Mouse (Mus musculus) testis, adult 2 months (tissue): Measurements from ENCODE around the gene Galns. TPM values are rescaled to one million over a fixed set of nuclear protein-coding genes. Genes with fewer than 3 reads are reported as not detected.

ENCODE experiments used
- H3K27ac ChIP-seq: fragments of 200-500 bp; 2 replicates; pipeline ENCODE4 v1.5.1; 2012; ENCODE audit warnings: low read depth, low read length; ENCODE audit not compliant: control insufficient read depth, insufficient read depth
- H3K27me3 ChIP-seq: fragments of 200-500 bp; 2 replicates; pipeline ENCODE4 v1.6.1; 2012; ENCODE audit warnings: mild to moderate bottlenecking, low read length, moderate library complexity; ENCODE audit not compliant: control insufficient read depth, insufficient read depth
- H3K36me3 ChIP-seq: fragments of 200-500 bp; 2 replicates; pipeline ENCODE4 v1.6.1; 2012; ENCODE audit warnings: mild to moderate bottlenecking, low read length; ENCODE audit not compliant: control insufficient read depth, insufficient read depth
- H3K4me1 ChIP-seq: fragments of 200-500 bp; 2 replicates; pipeline ENCODE4 v1.6.1; 2012; ENCODE audit warnings: low read length; ENCODE audit not compliant: control insufficient read depth, insufficient read depth
- H3K4me3 ChIP-seq: fragments of 200-500 bp; 2 replicates; pipeline ENCODE4 v1.5.1; 2012; ENCODE audit warnings: low read depth, mild to moderate bottlenecking, low read length, moderate library complexity, mixed read lengths; ENCODE audit not compliant: control insufficient read depth
- CTCF ChIP-seq: fragments of 200-500 bp; IDR thresholded peaks from 2 replicates; pipeline ENCODE4 v1.5.1; 2012; ENCODE audit warnings: low read depth, mild to moderate bottlenecking, inconsistent platforms, low read length, moderate library complexity; ENCODE audit not compliant: control insufficient read depth, insufficient read depth, insufficient replicate concordance
- POLR2A ChIP-seq: fragments of 200-500 bp; IDR thresholded peaks from 2 replicates; pipeline ENCODE4 v1.6.1; 2012; ENCODE audit warnings: low read depth, mild to moderate bottlenecking, inconsistent platforms, low read length, moderate library complexity; ENCODE audit not compliant: control insufficient read depth
- polyA plus RNA-seq: library from polyadenylated mRNA; depleted of rRNA; stranded (reverse); fragments of >200 nt; gene quantifications from 2 replicates; pipeline ENCODE4 v1.2.3, GENCODE M21; 2012

The Galns gene
- polyA plus RNA-seq, 1 experiment = 5.9 TPM

DNA sequence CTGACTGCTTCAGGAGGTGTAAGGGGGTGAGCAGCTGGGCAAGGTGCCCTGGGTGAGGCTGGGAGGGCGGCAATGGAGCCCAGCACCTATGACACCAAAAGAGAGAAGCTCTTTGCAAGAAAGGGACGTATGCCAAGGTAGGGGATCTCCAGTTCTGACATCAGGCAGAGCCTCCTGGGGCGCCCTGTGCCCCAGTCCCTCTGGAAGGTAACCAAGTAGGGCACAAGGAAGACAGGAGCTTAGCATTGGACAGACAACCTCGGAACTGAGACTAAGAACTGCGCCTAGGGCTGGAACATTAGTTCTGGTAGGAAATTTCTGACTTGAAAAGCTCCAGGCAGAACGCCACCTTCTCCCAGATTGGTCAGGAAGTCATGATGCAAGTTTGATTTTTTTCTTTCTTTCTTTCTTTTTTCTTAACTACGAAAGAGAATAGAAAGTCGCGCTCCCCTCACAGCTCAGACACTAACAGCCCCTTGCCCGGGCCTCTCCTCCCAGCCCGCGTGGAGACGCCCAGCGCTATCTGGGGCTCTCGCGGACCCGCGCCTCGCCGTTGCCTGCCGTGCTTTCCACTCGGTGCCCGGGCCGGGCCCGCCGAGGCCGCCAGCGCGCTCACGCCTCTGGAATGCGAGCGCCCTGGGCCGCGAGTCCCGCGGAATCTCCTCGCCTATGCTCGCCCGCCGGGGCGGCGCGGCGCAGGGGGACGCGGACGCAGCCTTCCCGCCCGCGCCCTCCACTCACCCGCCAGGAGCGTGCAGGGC is 60.8 kb downstream of the Galns start:
- peak overlapping the region; percentile 72 for H3K4me3 ChIP-seq
- no peak overlapping the region for H3K27ac ChIP-seq
- no peaks in the 10 kb centered on the region for H3K36me3 ChIP-seq
- H3K4me1 ChIP-seq = peaks cover 29% of the 10 kb centered on the region
- TF ChIP-seq POLR2A = no peak
- no peak for TF ChIP-seq CTCF
- no peaks in the 10 kb centered on the region for H3K27me3 ChIP-seq

GRCm38 (mm10) chr8:122548891-122549439 is 62.3 kb downstream of the Galns start:
- TF ChIP-seq POLR2A (no peak), CTCF (no peak)
- H3K36me3 ChIP-seq = no peaks in the 10 kb centered on the region
- no peaks in the 10 kb centered on the region for H3K27me3 ChIP-seq
- peaks cover 29% of the 10 kb centered on the region for H3K4me1 ChIP-seq
- H3K27ac ChIP-seq = no peak overlapping the region
- no peak overlapping the region for H3K4me3 ChIP-seq

GRCm38 (mm10) chr8:122548331-122548730 is 62.9 kb downstream of the Galns start:
- H3K36me3 ChIP-seq = no peaks in the 10 kb centered on the region
- H3K27me3 ChIP-seq = no peaks in the 10 kb centered on the region
- no peak overlapping the region for H3K27ac ChIP-seq
- H3K4me1 ChIP-seq = peaks cover 29% of the 10 kb centered on the region
- H3K4me3 ChIP-seq = no peak overlapping the region
- TF ChIP-seq CTCF (no peak), POLR2A (no peak)

DNA sequence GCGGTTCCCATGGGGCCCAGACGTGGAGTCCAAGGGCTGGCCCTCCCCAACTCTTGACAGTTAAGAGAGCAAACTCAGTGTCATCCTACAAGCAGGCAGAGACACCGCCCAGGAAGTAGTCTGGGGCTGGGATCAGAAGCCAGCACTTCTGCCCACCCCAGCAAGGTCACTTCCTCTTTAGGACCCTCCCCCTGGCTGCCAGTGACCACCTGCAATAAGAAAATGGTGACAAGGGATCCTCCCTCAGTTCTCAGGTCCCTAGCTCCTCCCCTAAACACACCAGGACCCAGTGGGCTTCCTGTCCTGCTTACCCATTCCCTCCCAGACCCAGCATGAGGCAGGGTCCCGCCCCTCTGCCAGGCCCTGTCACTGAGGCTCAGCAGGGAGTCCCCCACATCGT is 63.4 kb downstream of the Galns start:
- Histone ChIP-seq H3K27me3 (no peaks in the 10 kb centered on the region), H3K4me3 (no peak overlapping the region), H3K4me1 (peaks cover 29% of the 10 kb centered on the region), H3K27ac (no peak overlapping the region), H3K36me3 (no peaks in the 10 kb centered on the region)
- TF ChIP-seq CTCF (no peak), POLR2A (no peak)

DNA sequence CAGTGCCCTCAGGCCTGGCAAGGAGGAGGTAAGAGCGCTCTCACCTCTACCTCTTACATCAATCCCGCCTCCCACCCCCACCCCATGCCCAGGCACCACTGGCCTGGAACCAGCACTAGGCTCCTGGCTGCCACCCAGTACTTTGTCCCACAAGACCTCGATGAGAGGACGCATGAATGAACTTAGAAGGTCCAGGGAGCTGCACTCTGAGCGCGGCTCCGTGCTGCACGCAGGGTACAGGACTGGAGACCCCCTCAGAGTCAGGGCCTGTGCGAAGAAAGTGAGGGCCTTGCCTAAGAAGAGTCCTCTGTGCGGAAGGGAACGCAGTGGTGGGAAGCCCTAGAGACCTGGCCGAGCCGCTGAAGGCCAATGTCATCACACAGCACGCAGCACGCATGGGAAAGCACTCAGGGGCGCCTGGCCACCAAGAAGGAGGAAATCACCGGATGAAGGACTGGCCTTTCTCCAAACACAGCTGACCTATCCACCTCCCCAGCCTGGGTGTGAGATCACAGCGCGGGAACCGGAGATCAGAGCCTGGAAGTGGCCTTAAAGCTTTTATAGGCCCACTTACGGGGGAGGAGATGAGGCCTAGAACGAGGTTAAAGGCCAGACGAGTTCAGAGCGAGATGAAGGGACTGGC is 64.3 kb downstream of the Galns start:
- Histone ChIP-seq H3K4me1 (peaks cover 26% of the 10 kb centered on the region), H3K27ac (no peak overlapping the region), H3K27me3 (no peaks in the 10 kb centered on the region), H3K4me3 (no peak overlapping the region), H3K36me3 (no peaks in the 10 kb centered on the region)
- TF ChIP-seq POLR2A (no peak), CTCF (no peak)

GRCm38 (mm10) chr8:122546066-122546755 is 65.1 kb downstream of the Galns start:
- Histone ChIP-seq H3K27me3 (no peaks in the 10 kb centered on the region), H3K4me1 (peaks cover 25% of the 10 kb centered on the region), H3K27ac (no peak overlapping the region), H3K36me3 (no peaks in the 10 kb centered on the region), H3K4me3 (no peak overlapping the region)
- TF ChIP-seq POLR2A (no peak), CTCF (no peak)

GRCm38 (mm10) chr8:122544138-122544537 is 67.1 kb downstream of the Galns start:
- no peaks in the 10 kb centered on the region for H3K27me3 ChIP-seq
- H3K27ac ChIP-seq = no peak overlapping the region
- peaks cover 18% of the 10 kb centered on the region for H3K4me1 ChIP-seq
- TF ChIP-seq POLR2A (no peak), CTCF (no peak)
- H3K4me3 ChIP-seq = no peak overlapping the region
- H3K36me3 ChIP-seq = no peaks in the 10 kb centered on the region
